Mouse (Mus musculus) kidney, postnatal 0 days (tissue): ENCODE data around the gene Zfp398. TPM values are rescaled to one million over a fixed set of nuclear protein-coding genes. Genes with fewer than 3 reads are reported as not detected.

Experiments used
- ATAC-seq: fragments of 200-750 bp; cut with Nextera tagmentation; replicated peaks from 2 replicates; pipeline ENCODE4 v1.8.0; 2017; ENCODE audit warnings: low read depth, moderate number of reproducible peaks, moderate TSS enrichment, moderate library complexity; ENCODE audit not compliant: low FRiP score
- DNase-seq: peaks from one replicate; pipeline ENCODE4 v3.0.0-alpha.2; 2016; ENCODE audit warnings: low spot score
- H3K27ac ChIP-seq: fragments of 300-500 bp; sonication (generic); 2 replicates; pipeline ENCODE4 v1.5.1; 2014; ENCODE audit warnings: mild to moderate bottlenecking
- H3K27me3 ChIP-seq: fragments of 300-500 bp; sonication (generic); 2 replicates; pipeline ENCODE4 v1.6.1; 2014; ENCODE audit warnings: low read length, mixed read lengths; ENCODE audit not compliant: insufficient read depth
- H3K36me3 ChIP-seq: fragments of 300-500 bp; sonication (generic); 2 replicates; pipeline ENCODE4 v1.6.1; 2014; ENCODE audit warnings: low read length, mixed read lengths; ENCODE audit not compliant: insufficient read depth
- H3K4me1 ChIP-seq: fragments of 300-500 bp; sonication (generic); replicated peaks from 2 replicates; pipeline ENCODE4 v1.6.1; 2014; ENCODE audit warnings: antibody characterized with exemption, low read length, mixed read lengths; ENCODE audit not compliant: insufficient read depth
- H3K4me2 ChIP-seq: fragments of 300-500 bp; sonication (generic); 2 replicates; pipeline ENCODE4 v1.6.1; 2014; ENCODE audit warnings: mild to moderate bottlenecking, low read length, moderate library complexity, mixed read lengths
- H3K4me3 ChIP-seq: fragments of 300-500 bp; sonication (generic); replicated peaks from 2 replicates; pipeline ENCODE4 v1.5.1; 2014; ENCODE audit warnings: low read depth, low read length
- H3K9ac ChIP-seq: fragments of 300-500 bp; sonication (generic); 2 replicates; pipeline ENCODE4 v1.6.1; 2014; ENCODE audit warnings: low read depth, low read length
- H3K9me3 ChIP-seq: fragments of 300-500 bp; sonication (generic); replicated peaks from 2 replicates; pipeline ENCODE4 v1.6.1; 2016; ENCODE audit warnings: low read length, inconsistent platforms, mixed read lengths
- CTCF ChIP-seq: IDR thresholded peaks from 2 replicates; pipeline ENCODE4 v1.5.1; 2016; ENCODE audit warnings: antibody characterized with exemption, low read depth, mild to moderate bottlenecking, moderate library complexity
- WGBS: fragments of 180-500 bp; shearing (Covaris S2); extraction: QIAGEN DNeasy Blood & Tissue Kit; methylation state at CpG from one replicate; pipeline ENCODE4 v1.1.7; 2014; 5-methylcytosine and 5-hydroxymethylcytosine counted together
- polyA plus RNA-seq: library from polyadenylated mRNA; unstranded; fragments of >200 nt; fragmentation: Nextera tagmentation; extraction: Ambion mirVana; gene quantifications from 2 replicates; pipeline ENCODE4 v1.2.1, GENCODE M21; 2015

The Zfp398 gene
- polyA plus RNA-seq, 1 experiment from 2014 or later, result 6.7 TPM

DNA sequence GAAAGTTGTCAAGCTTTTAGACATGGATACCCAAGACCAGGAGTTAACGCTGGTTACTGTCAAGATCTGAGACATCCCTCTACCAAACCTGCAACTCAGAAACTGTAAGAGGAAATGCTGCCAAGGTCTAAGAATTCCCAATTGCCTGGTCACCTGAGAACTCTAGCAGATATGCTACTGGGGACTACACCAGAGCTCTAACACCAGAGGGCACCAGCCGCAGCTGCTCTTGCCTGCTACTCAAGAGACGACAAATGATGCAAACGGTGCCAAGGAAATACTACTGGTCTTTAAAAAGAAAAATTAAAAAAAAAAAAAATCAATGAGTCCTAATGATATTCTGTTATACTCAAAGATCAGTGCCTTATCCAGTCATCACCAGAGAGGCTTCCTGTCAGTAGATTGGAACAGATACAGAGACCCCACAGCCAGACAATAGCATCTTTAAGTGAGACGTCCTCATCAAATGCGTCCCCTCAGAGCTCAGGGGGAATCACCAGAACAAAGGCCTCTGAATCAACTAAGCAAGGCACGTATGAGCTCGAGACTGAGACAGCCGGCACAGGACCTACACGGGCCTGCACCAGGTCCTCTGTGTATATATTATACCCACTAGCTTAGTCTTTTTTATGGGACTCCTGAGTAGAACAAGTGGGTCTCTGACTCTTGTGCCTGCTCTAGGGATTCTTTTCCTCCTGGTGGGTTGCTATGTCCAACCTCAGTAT lies 41.2 kb upstream of the Zfp398 start:
- WGBS, result 67% methylated on average over 10 of the region's 10 CpGs
- Histone ChIP-seq H3K4me2 (no peak overlapping the region), H3K27me3 (no peaks in the 10 kb centered on the region), H3K4me3 (no peak overlapping the region), H3K9me3 (no peaks in the 10 kb centered on the region), H3K9ac (no peak overlapping the region), H3K27ac (no peak overlapping the region), H3K4me1 (no peaks in the 10 kb centered on the region), H3K36me3 (peaks cover 36% of the 10 kb centered on the region)
- peak; percentile 65 for TF ChIP-seq CTCF
- ATAC-seq (no peak), DNase-seq (peak; percentile 61)

DNA sequence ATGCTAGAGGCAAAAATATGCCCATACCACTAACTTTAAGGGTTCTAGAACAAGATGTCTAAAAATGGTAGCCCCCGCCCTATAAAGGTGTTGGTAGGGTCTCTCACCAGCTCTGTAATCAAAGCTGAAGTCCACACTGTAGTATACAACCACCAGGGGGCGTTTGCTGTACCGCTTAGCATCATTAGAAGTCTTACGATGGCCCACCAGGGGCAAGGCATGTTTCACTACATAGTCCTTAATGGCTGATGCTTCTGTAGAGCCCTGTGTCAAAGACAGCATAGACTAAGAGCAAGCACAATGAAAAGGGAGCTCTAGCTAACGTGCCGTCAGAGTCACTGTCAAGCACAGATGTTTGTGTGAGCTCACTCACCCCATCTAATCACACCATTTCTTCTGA lies 36.4 kb upstream of the Zfp398 start:
- Histone ChIP-seq H3K4me1 (no peaks in the 10 kb centered on the region), H3K9ac (no peak overlapping the region), H3K4me2 (no peak overlapping the region), H3K27ac (no peak overlapping the region), H3K27me3 (no peaks in the 10 kb centered on the region), H3K36me3 (peaks cover 79% of the 10 kb centered on the region), H3K9me3 (no peaks in the 10 kb centered on the region), H3K4me3 (no peak overlapping the region)
- DNase-seq (peak; percentile 94), ATAC-seq (peak; percentile 67)
- peak; percentile 88 for TF ChIP-seq CTCF
- WGBS, result 45% methylated on average over 6 of the region's 6 CpGs

DNA sequence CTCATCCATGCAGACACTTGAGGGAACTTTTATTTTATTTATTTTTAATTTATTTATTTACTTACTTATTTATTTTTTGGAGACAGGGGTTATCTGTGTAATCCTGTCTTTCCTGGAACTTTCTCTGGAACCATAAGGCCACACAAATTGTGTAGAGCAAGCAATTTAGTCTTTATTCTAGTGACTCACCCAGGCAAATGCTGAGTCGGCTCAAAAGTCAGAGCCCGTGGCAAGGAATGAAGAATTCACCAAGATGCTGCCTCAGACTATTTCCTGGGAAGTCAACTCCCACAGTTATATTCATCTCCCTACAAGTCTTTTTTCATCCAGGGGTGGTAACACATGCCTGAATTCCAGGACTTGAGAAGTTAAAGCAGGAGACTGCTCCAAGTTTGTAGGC lies 29.9 kb upstream of the Zfp398 start:
- Histone ChIP-seq H3K36me3 (peaks cover 62% of the 10 kb centered on the region), H3K9me3 (no peaks in the 10 kb centered on the region), H3K9ac (no peak overlapping the region), H3K4me3 (no peak overlapping the region), H3K27me3 (no peaks in the 10 kb centered on the region), H3K27ac (no peak overlapping the region), H3K4me1 (no peaks in the 10 kb centered on the region), H3K4me2 (no peak overlapping the region)
- no peak for ATAC-seq
- WGBS, result 58% methylated on average over 2 of the region's 2 CpGs
- no peak for DNase-seq
- no peak for TF ChIP-seq CTCF

DNA sequence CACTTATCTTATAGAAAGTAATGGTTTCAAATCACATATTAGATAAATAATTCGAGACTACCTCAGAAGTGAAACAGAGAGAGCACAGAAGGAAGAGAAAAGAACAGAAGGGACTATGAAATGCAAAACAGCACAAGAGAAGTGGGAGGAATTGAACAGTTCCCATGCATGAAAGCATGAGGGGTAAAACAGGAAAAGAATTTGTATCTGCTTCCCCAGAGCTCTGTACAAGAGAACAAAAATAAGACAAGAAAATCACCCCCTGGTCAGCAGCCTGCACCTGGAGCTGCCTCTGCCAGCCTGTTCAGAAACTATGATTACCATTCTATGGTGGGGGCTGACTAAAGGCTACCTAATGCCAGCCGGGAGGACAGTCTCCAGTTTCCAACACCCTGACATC lies 28.0 kb upstream of the Zfp398 start:
- no peak overlapping the region for H3K4me3 ChIP-seq
- H3K4me2 ChIP-seq, result no peak overlapping the region
- H3K9me3 ChIP-seq, result no peaks in the 10 kb centered on the region
- TF ChIP-seq CTCF, result no peak
- peaks cover 5% of the 10 kb centered on the region for H3K4me1 ChIP-seq
- H3K9ac ChIP-seq, result no peak overlapping the region
- peaks cover 45% of the 10 kb centered on the region for H3K36me3 ChIP-seq
- WGBS, result 88% methylated on average over 2 of the region's 2 CpGs
- H3K27ac ChIP-seq, result no peak overlapping the region
- no peaks in the 10 kb centered on the region for H3K27me3 ChIP-seq
- ATAC-seq, result no peak
- DNase-seq, result no peak

DNA sequence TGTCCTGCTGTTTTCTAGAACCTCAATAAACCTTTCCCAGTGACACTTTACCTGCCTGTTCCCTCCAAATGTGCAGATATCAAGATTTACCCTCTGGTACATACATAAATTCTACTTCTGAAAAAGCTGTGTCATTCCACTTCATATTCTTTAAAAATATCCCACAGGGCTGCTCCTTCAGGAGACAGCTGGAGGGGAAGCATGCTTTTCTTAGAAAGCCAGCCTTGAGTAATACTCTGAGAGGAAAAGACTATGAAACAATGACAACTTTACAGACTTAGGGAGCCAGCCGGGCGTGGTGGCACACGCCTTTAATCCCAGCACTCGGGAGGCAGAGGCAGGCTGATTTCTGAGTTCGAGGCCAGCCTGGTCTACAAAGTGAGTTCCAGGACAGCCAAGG lies 26.9 kb upstream of the Zfp398 start:
- WGBS, result 90% methylated on average over 5 of the region's 5 CpGs
- H3K4me2 ChIP-seq, result no peak overlapping the region
- H3K4me1 ChIP-seq, result peaks cover 5% of the 10 kb centered on the region
- DNase-seq (no peak), ATAC-seq (no peak)
- H3K9ac ChIP-seq, result no peak overlapping the region
- no peak overlapping the region for H3K4me3 ChIP-seq
- peaks cover 34% of the 10 kb centered on the region for H3K36me3 ChIP-seq
- no peak overlapping the region for H3K27ac ChIP-seq
- H3K27me3 ChIP-seq, result no peaks in the 10 kb centered on the region
- TF ChIP-seq CTCF, result no peak
- no peaks in the 10 kb centered on the region for H3K9me3 ChIP-seq

DNA sequence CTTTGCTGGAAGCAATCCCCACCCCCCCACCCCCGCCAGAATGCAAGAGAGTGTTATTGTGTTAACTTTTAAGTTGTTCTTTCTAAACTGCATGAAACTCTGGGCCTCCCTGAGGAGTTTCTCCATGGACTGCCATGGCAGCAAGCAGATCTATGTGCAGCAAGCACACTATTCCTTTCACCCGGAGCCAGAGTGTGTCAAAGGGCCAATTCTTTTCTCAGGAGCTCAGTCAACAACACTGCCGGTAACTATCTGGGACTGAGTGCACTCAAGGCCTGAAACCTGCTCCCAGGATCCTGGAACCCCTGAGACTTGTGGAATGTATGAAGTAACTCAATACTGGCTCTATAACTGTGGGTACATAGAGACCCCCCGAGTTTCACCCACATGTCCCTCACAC lies 26.4 kb upstream of the Zfp398 start:
- no peak overlapping the region for H3K4me2 ChIP-seq
- no peaks in the 10 kb centered on the region for H3K9me3 ChIP-seq

DNA sequence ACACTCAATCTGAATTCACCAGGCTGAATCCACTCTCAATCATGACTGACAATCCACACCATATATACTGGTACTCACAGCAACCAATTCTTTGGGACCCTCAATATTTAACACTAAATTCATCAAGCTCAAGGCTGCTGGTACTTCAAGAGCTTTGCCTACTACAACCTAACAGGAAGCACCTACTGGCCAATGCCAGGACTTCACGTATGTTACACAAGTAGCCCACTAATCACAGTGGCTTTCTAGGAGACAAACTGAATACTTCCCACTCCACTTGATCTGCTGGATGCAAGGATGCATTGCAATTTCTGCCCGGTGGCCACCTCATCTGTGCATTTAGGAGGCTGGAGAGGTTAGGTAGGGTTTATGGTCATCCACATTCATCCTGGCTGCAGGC lies 25.3 kb upstream of the Zfp398 start:
- H3K27me3 ChIP-seq, result no peaks in the 10 kb centered on the region
- TF ChIP-seq CTCF, result no peak; the same call in 1 of the 2 replicates
- H3K4me1 ChIP-seq, result peaks cover 5% of the 10 kb centered on the region
- WGBS, result 65% methylated on average over 2 of the region's 2 CpGs
- H3K36me3 ChIP-seq, result peaks cover 18% of the 10 kb centered on the region
- DNase-seq (no peak), ATAC-seq (no peak)
- H3K4me3 ChIP-seq, result no peak overlapping the region
- no peak overlapping the region for H3K9ac ChIP-seq
- 0 out of 2 replicates have a peak overlapping the region, but pooled peaks have one; percentile 3 for H3K4me2 ChIP-seq
- H3K9me3 ChIP-seq, result no peaks in the 10 kb centered on the region
- no peak overlapping the region for H3K27ac ChIP-seq

More for the DNA sequence above, 26.4 kb upstream of the Zfp398 start:
- H3K4me3 ChIP-seq, result no peak overlapping the region
- 83% methylated on average over 4 of the region's 4 CpGs for WGBS
- DNase-seq (no peak), ATAC-seq (no peak)
- no peak overlapping the region for H3K27ac ChIP-seq
- no peak for TF ChIP-seq CTCF
- H3K4me1 ChIP-seq, result peaks cover 5% of the 10 kb centered on the region
- H3K27me3 ChIP-seq, result no peaks in the 10 kb centered on the region
- H3K9ac ChIP-seq, result no peak overlapping the region
- peaks cover 29% of the 10 kb centered on the region for H3K36me3 ChIP-seq
